Mouse (Mus musculus) liver, postnatal 0 days (tissue): Measurements from ENCODE around the gene Fmod. TPM values are rescaled to one million over a fixed set of nuclear protein-coding genes. Genes with fewer than 3 reads are reported as not detected.
A peak's percentile ranks its signal among the peaks of the same experiment; 100 is the strongest.

ENCODE experiments used
- ATAC-seq: fragments of 200-750 bp; cut with Nextera tagmentation; 2 replicates; pipeline ENCODE4 v1.8.0; 2017; ENCODE audit warnings: mild to moderate bottlenecking, moderate library complexity
- DNase-seq: peaks from one replicate; pipeline ENCODE4 v3.0.0-alpha.2; 2016
- H3K27ac ChIP-seq: fragments of 300-500 bp; sonication (generic); 2 replicates; pipeline ENCODE4 v1.5.1; 2014; ENCODE audit warnings: antibody characterized with exemption, moderate library complexity, mild to moderate bottlenecking, low read depth
- H3K27me3 ChIP-seq: fragments of 300-500 bp; sonication (generic); 2 replicates; pipeline ENCODE4 v1.6.1; 2014; ENCODE audit warnings: low read length, control low read depth, mixed read lengths; ENCODE audit not compliant: insufficient read depth
- H3K36me3 ChIP-seq: fragments of 300-500 bp; sonication (generic); replicated peaks from 2 replicates; pipeline ENCODE4 v1.6.1; 2014; ENCODE audit warnings: mild to moderate bottlenecking, control low read depth, low read length, moderate library complexity, mixed read lengths; ENCODE audit not compliant: insufficient read depth
- H3K4me1 ChIP-seq: fragments of 300-500 bp; sonication (generic); 2 replicates; pipeline ENCODE4 v1.6.1; 2014; ENCODE audit warnings: antibody characterized with exemption, mild to moderate bottlenecking, control low read depth; ENCODE audit not compliant: insufficient read depth
- H3K4me2 ChIP-seq: fragments of 300-500 bp; sonication (generic); 2 replicates; pipeline ENCODE4 v1.6.1; 2014; ENCODE audit warnings: low read depth, mild to moderate bottlenecking, low read length, moderate library complexity, mixed read lengths
- H3K4me3 ChIP-seq: fragments of 300-500 bp; sonication (generic); 2 replicates; pipeline ENCODE4 v1.5.1; 2014; ENCODE audit warnings: low read depth, low read length
- H3K9ac ChIP-seq: fragments of 300-500 bp; sonication (generic); replicated peaks from 2 replicates; pipeline ENCODE4 v1.6.1; 2014; ENCODE audit warnings: mild to moderate bottlenecking, moderate library complexity
- H3K9me3 ChIP-seq: fragments of 300-500 bp; sonication (generic); 2 replicates; pipeline ENCODE4 v1.6.1; 2016; ENCODE audit warnings: mild to moderate bottlenecking, control low read depth, low read length, mixed read lengths
- CTCF ChIP-seq: sonication (generic); IDR thresholded peaks from 2 replicates; pipeline ENCODE4 v1.5.1; 2016; ENCODE audit warnings: antibody characterized with exemption, low read depth
- EP300 ChIP-seq: IDR thresholded peaks from 2 replicates; pipeline ENCODE4 v1.6.1; 2016; ENCODE audit warnings: antibody characterized with exemption, low read depth, mild to moderate bottlenecking
- WGBS: fragments of 180-500 bp; shearing (Covaris S2); extraction: QIAGEN DNeasy Blood & Tissue Kit; methylation state at CpG from one replicate; pipeline ENCODE4 v1.1.7; 2014; ENCODE audit not compliant: insufficient replicate concordance; 5-methylcytosine and 5-hydroxymethylcytosine counted together
- polyA plus RNA-seq: library from polyadenylated mRNA; unstranded; fragments of >200 nt; fragmentation: Nextera tagmentation; extraction: Ambion mirVana; gene quantifications from 2 replicates; pipeline ENCODE4 v1.2.1, GENCODE M21; 2015

Fmod gene
- polyA plus RNA-seq, 1 experiment from 2014 or later: 1.6 TPM

- peak overlapping the region; percentile 60 for H3K9ac ChIP-seq
- peaks cover 74% of the 10 kb centered on the region for H3K4me1 ChIP-seq
- ATAC-seq: no peak
- H3K27me3 ChIP-seq: no peaks in the 10 kb centered on the region
- peak overlapping the region; percentile 78 for H3K4me2 ChIP-seq
- H3K36me3 ChIP-seq: no peaks in the 10 kb centered on the region
- H3K9me3 ChIP-seq: no peaks in the 10 kb centered on the region
- TF ChIP-seq CTCF (no peak), EP300 (no peak)
- peak overlapping the region; percentile 96 for H3K27ac ChIP-seq
- 44% methylated on average over 13 of the region's 13 CpGs for WGBS
- H3K4me3 ChIP-seq: peak overlapping the region; percentile 42
- no peak for DNase-seq
Measured at GRCm38 (mm10) chr1:134093771-134094526, 56.9 kb downstream of the Fmod start.

- Histone ChIP-seq H3K9me3 (no peaks in the 10 kb centered on the region), H3K36me3 (no peaks in the 10 kb centered on the region), H3K9ac (peak overlapping the region; percentile 37; the same call in 1 of the 2 replicates), H3K27me3 (no peaks in the 10 kb centered on the region), H3K4me1 (peaks cover 79% of the 10 kb centered on the region), H3K4me3 (no peak overlapping the region), H3K27ac (peak overlapping the region; percentile 96), H3K4me2 (peak overlapping the region; percentile 44)
- ATAC-seq (no peak), DNase-seq (no peak)
- whole genome bisulfite sequencing: 39% methylated on average over 7 of the region's 7 CpGs
- no peak for TF ChIP-seq EP300
- no peak for TF ChIP-seq CTCF
Measured at GRCm38 (mm10) chr1:134095033-134095612, 58.1 kb downstream of the Fmod start.

GRCm38 (mm10) chr1:134095721-134096120 lies 58.7 kb downstream of the Fmod start:
- H3K9me3 ChIP-seq: no peaks in the 10 kb centered on the region
- H3K27ac ChIP-seq: no peak overlapping the region
- ATAC-seq (no peak), DNase-seq (no peak)
- H3K36me3 ChIP-seq: no peaks in the 10 kb centered on the region
- no peak overlapping the region; the same call in 1 of the 2 replicates for H3K9ac ChIP-seq
- H3K4me1 ChIP-seq: peaks cover 82% of the 10 kb centered on the region
- 83% methylated on average over 4 of the region's 4 CpGs for WGBS
- H3K4me3 ChIP-seq: no peak overlapping the region
- TF ChIP-seq EP300 (no peak), CTCF (no peak)
- H3K4me2 ChIP-seq: no peak overlapping the region
- no peaks in the 10 kb centered on the region for H3K27me3 ChIP-seq

GRCm38 (mm10) chr1:134096264-134096934 lies 59.3 kb downstream of the Fmod start:
- WGBS: 58% methylated on average over 14 of the region's 14 CpGs
- peak overlapping the region; percentile 99 for H3K27ac ChIP-seq
- no peaks in the 10 kb centered on the region for H3K36me3 ChIP-seq
- H3K4me3 ChIP-seq: no peak overlapping the region
- H3K9ac ChIP-seq: peak overlapping the region; percentile 27; the same call in 1 of the 2 replicates
- DNase-seq (no peak), ATAC-seq (no peak)
- no peaks in the 10 kb centered on the region for H3K27me3 ChIP-seq
- H3K9me3 ChIP-seq: no peaks in the 10 kb centered on the region
- no peak for TF ChIP-seq CTCF
- no peak for TF ChIP-seq EP300
- peak overlapping the region; percentile 58 for H3K4me2 ChIP-seq
- peaks cover 79% of the 10 kb centered on the region for H3K4me1 ChIP-seq

- H3K27ac ChIP-seq: peak overlapping the region; percentile 99
- no peak for TF ChIP-seq EP300
- no peak for TF ChIP-seq CTCF
- no peaks in the 10 kb centered on the region for H3K36me3 ChIP-seq
- H3K4me3 ChIP-seq: no peak overlapping the region
- 69% methylated on average over 7 of the region's 7 CpGs for WGBS
- H3K9ac ChIP-seq: peak overlapping the region; percentile 27
- H3K9me3 ChIP-seq: no peaks in the 10 kb centered on the region
- peaks cover 71% of the 10 kb centered on the region for H3K4me1 ChIP-seq
- H3K27me3 ChIP-seq: no peaks in the 10 kb centered on the region
- no peak for DNase-seq
- no peak for ATAC-seq
- peak overlapping the region; percentile 75 for H3K4me2 ChIP-seq
Measured at GRCm38 (mm10) chr1:134097080-134097855, 60.2 kb downstream of the Fmod start.

Other genes with a start within 250 kb of the Fmod start
- gene Atp2b4, start 236.2 kb upstream of the Fmod start, polyA plus RNA-seq: 6.6 and 9.9 TPM in 2 replicates
- 0.11 and 0.14 TPM in 2 replicates for gene Optc, start 129.3 kb upstream of the Fmod start, polyA plus RNA-seq
- gene Prelp, start 115.8 kb upstream of the Fmod start, polyA plus RNA-seq: 5.5 and 6.3 TPM in 2 replicates
- 60.1 and 62.6 TPM in 2 replicates for gene Btg2, start 41.9 kb downstream of the Fmod start, polyA plus RNA-seq
- gene Chit1, start 74.0 kb downstream of the Fmod start, polyA plus RNA-seq: 0.26 TPM in 2 replicates
- gene Chil1, start 144.9 kb downstream of the Fmod start, polyA plus RNA-seq: 18.8 and 19.3 TPM in 2 replicates
- gene Mybph, start 156.2 kb downstream of the Fmod start, polyA plus RNA-seq: 0.14 TPM in 1 of 2 replicates, not detected in the other
- 6.4 and 8.3 TPM in 2 replicates for gene Adora1, start 198.2 kb downstream of the Fmod start, polyA plus RNA-seq